Mouse (Mus musculus): ENCODE results near the gene Prkaa1. TPM values are rescaled to one million over a fixed set of nuclear protein-coding genes. Genes with fewer than 3 reads are reported as not detected.
"Not testable (repeated sequence)": the region's sequence is repeated elsewhere in the genome, so short reads cannot be mapped to it uniquely, and the experiment has no call there.

Gene Prkaa1
- polyA plus RNA-seq, 1 experiment from 2014 or later = 25.5 TPM

DNA sequence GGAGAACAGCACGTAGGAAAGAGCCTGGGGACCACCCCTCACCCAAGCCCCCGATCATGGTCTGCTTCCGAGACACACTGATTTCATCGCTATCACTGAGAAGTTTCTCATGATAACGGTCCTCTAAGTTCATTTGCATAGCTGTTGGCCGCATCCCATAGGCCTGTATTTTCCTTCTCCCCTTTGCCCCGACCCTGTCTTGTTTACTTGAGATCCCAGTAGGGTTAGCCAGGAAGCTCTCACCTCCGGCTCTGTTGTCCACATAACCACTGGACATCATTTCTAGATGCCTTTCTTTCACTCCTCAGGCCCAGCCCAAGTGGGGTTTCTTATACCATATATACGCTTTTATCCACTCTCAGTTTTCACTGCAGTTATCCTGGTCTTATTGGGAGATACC is 51.3 kb downstream of the Prkaa1 start:
- H3K27me3 ChIP-seq (ENCODE audit: control insufficient read depth, insufficient read depth, low read length) = no peaks in the 10 kb centered on the region
- 69% methylated on average over 9 of the region's 9 CpGs for WGBS (ENCODE audit: insufficient replicate concordance)
- H3K4me3 ChIP-seq (ENCODE audit: low read depth, low read length) = no peak overlapping the region
- no peaks in the 10 kb centered on the region for H3K9me3 ChIP-seq (replicated peaks; ENCODE audit: control insufficient read depth, low read length)
- 0 out of 2 replicates have a peak, but pooled peaks cover 4% of the 10 kb centered on the region for H3K36me3 ChIP-seq (ENCODE audit: control insufficient read depth, insufficient read depth, low read length)
- ATAC-seq (replicated peaks; ENCODE audit: insufficient number of reproducible peaks, low FRiP score, low TSS enrichment) = no peak
- peaks cover 23% of the 10 kb centered on the region for H3K4me1 ChIP-seq (ENCODE audit: control insufficient read depth, insufficient read depth, low read length)
- no peak overlapping the region for H3K27ac ChIP-seq (ENCODE audit: low read depth, low read length)
- no peak overlapping the region for H3K4me2 ChIP-seq
- H3K9ac ChIP-seq (ENCODE audit: low read depth, low read length) = no peak overlapping the region

DNA sequence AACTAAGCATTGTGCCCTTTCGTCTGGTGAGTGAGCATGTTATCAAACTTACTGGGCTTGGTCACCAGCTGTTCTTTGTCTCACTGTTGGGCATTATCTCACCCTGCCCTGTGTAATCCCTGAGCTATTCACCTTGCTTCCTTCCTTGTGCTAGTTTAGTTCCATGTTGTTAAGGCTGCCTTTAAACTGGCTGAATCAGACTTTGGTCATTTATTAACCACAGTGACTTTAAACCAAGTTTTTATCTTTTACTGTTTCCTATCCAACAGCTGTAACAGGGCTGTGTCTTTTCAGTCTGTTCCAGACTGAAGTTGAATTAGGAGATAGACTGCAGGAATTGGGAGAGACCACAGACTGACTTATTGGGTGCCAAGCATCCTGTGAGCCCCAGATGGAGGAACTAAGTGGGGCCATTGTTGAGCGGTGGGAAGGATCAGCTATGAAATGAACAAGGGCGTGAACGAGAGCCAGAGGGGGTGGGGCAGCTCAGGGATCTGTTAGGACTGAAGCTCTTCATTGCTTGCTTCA is 52.4 kb downstream of the Prkaa1 start:
- Histone ChIP-seq H3K4me1 (ENCODE audit: control insufficient read depth, insufficient read depth, low read length) (peaks cover 23% of the 10 kb centered on the region), H3K27ac (ENCODE audit: low read depth, low read length) (peak overlapping the region; percentile 41; the same call in 1 of the 2 replicates), H3K36me3 (ENCODE audit: control insufficient read depth, insufficient read depth, low read length) (0 out of 2 replicates have a peak, but pooled peaks cover 4% of the 10 kb centered on the region), H3K27me3 (ENCODE audit: control insufficient read depth, insufficient read depth, low read length) (no peaks in the 10 kb centered on the region), H3K4me3 (ENCODE audit: low read depth, low read length) (no peak overlapping the region), H3K9ac (ENCODE audit: low read depth, low read length) (no peak overlapping the region), H3K9me3 (replicated peaks; ENCODE audit: control insufficient read depth, low read length) (no peaks in the 10 kb centered on the region), H3K4me2 (no peak overlapping the region)
- WGBS (ENCODE audit: insufficient replicate concordance) = 52% methylated on average over 4 of the region's 4 CpGs
- ATAC-seq (replicated peaks; ENCODE audit: insufficient number of reproducible peaks, low FRiP score, low TSS enrichment) = no peak

GRCm38 (mm10) chr15:5196691-5197090 is 53.0 kb downstream of the Prkaa1 start:
- Histone ChIP-seq H3K4me1 (ENCODE audit: control insufficient read depth, insufficient read depth, low read length) (peaks cover 23% of the 10 kb centered on the region), H3K27me3 (ENCODE audit: control insufficient read depth, insufficient read depth, low read length) (no peaks in the 10 kb centered on the region), H3K36me3 (ENCODE audit: control insufficient read depth, insufficient read depth, low read length) (0 out of 2 replicates have a peak, but pooled peaks cover 3% of the 10 kb centered on the region), H3K9me3 (replicated peaks; ENCODE audit: control insufficient read depth, low read length) (no peaks in the 10 kb centered on the region), H3K4me2 (no peak overlapping the region), H3K27ac (ENCODE audit: low read depth, low read length) (peak overlapping the region; percentile 41; the same call in 1 of the 2 replicates), H3K9ac (ENCODE audit: low read depth, low read length) (no peak overlapping the region), H3K4me3 (ENCODE audit: low read depth, low read length) (no peak overlapping the region)
- 37% methylated on average over 4 of the region's 4 CpGs for WGBS (ENCODE audit: insufficient replicate concordance)
- ATAC-seq (replicated peaks; ENCODE audit: insufficient number of reproducible peaks, low FRiP score, low TSS enrichment) = no peak

GRCm38 (mm10) chr15:5205222-5205621 is 61.6 kb downstream of the Prkaa1 start:
- no peak for ATAC-seq (replicated peaks; ENCODE audit: insufficient number of reproducible peaks, low FRiP score, low TSS enrichment)
- Histone ChIP-seq H3K9ac (ENCODE audit: low read depth, low read length) (no peak overlapping the region), H3K4me1 (ENCODE audit: control insufficient read depth, insufficient read depth, low read length) (no peaks in the 10 kb centered on the region), H3K27me3 (ENCODE audit: control insufficient read depth, insufficient read depth, low read length) (no peaks in the 10 kb centered on the region), H3K27ac (ENCODE audit: low read depth, low read length) (no peak overlapping the region), H3K36me3 (ENCODE audit: control insufficient read depth, insufficient read depth, low read length) (no peaks in the 10 kb centered on the region), H3K4me2 (no peak overlapping the region), H3K4me3 (ENCODE audit: low read depth, low read length) (no peak overlapping the region), H3K9me3 (replicated peaks; ENCODE audit: control insufficient read depth, low read length) (no peaks in the 10 kb centered on the region)
- 87% methylated on average over 9 of the region's 9 CpGs for WGBS (ENCODE audit: insufficient replicate concordance)

DNA sequence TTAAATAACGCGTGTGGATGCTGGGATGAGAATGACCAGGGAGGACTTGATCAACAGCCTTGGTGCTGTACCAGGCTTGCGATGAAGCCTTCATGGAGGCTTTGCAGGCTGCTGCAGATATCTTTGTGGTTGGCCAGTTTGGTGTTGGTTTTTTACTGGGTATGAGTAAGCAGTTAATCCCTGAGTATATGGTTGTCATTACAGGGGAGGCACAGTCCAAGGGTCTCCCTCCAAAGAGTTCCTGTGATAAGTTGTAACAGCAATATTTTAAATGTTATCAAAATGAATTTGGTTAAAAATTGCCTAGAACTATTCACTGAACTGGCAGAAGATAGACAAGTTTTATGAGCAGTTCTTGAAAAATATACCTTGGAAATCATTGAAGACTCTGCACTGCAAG is 65.5 kb downstream of the Prkaa1 start:
- Histone ChIP-seq H3K4me3 (ENCODE audit: low read depth, low read length) (no peak overlapping the region), H3K9me3 (replicated peaks; ENCODE audit: control insufficient read depth, low read length) (no peaks in the 10 kb centered on the region), H3K4me2 (no peak overlapping the region), H3K9ac (ENCODE audit: low read depth, low read length) (no peak overlapping the region), H3K27me3 (ENCODE audit: control insufficient read depth, insufficient read depth, low read length) (no peaks in the 10 kb centered on the region), H3K36me3 (ENCODE audit: control insufficient read depth, insufficient read depth, low read length) (no peaks in the 10 kb centered on the region), H3K27ac (ENCODE audit: low read depth, low read length) (no peak overlapping the region), H3K4me1 (ENCODE audit: control insufficient read depth, insufficient read depth, low read length) (no peaks in the 10 kb centered on the region)
- 97% methylated on average over 3 of the region's 3 CpGs for WGBS (ENCODE audit: insufficient replicate concordance)
- ATAC-seq (replicated peaks; ENCODE audit: insufficient number of reproducible peaks, low FRiP score, low TSS enrichment) = no peak

GRCm38 (mm10) chr15:5220491-5220890 is 76.8 kb downstream of the Prkaa1 start:
- H3K4me2 ChIP-seq = no peak overlapping the region
- no peak for ATAC-seq (replicated peaks; ENCODE audit: insufficient number of reproducible peaks, low FRiP score, low TSS enrichment)
- H3K27ac ChIP-seq (ENCODE audit: low read depth, low read length) = no peak overlapping the region
- H3K27me3 ChIP-seq (ENCODE audit: control insufficient read depth, insufficient read depth, low read length) = no peaks in the 10 kb centered on the region
- no peaks in the 10 kb centered on the region; the same call in 1 of the 2 replicates for H3K36me3 ChIP-seq (ENCODE audit: control insufficient read depth, insufficient read depth, low read length)
- H3K9me3 ChIP-seq (replicated peaks; ENCODE audit: control insufficient read depth, low read length) = no peaks in the 10 kb centered on the region
- H3K4me1 ChIP-seq (ENCODE audit: control insufficient read depth, insufficient read depth, low read length) = no peaks in the 10 kb centered on the region
- H3K9ac ChIP-seq (ENCODE audit: low read depth, low read length) = no peak overlapping the region
- no peak overlapping the region for H3K4me3 ChIP-seq (ENCODE audit: low read depth, low read length)
- 86% methylated on average over 6 of the region's 6 CpGs for WGBS (ENCODE audit: insufficient replicate concordance)

DNA sequence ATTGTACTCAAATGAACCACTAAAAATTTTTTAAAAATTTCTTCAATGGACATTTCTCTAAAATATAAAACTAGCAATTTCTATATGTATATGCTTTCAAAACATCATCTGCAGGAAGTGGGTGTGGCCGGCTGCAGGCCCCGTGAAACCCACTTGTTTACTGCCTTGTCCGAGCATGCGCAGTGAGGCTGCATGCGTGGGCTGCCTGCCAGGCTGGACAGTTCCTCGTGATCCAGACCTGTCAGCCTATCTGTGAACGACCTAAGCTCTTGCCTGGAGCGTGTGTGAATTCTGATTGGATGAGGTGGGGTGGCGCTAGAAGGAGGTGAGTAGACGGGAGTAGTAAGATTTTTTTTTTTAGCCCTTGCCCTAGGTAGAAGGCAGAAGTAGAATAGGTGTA is 87.1 kb downstream of the Prkaa1 start:
- H3K9ac ChIP-seq (ENCODE audit: low read depth, low read length); H3K36me3 ChIP-seq (ENCODE audit: control insufficient read depth, insufficient read depth, low read length); H3K4me3 ChIP-seq (ENCODE audit: low read depth, low read length); H3K9me3 ChIP-seq (replicated peaks; ENCODE audit: control insufficient read depth, low read length); ATAC-seq (replicated peaks; ENCODE audit: insufficient number of reproducible peaks, low FRiP score, low TSS enrichment); H3K4me1 ChIP-seq (ENCODE audit: control insufficient read depth, insufficient read depth, low read length); H3K27me3 ChIP-seq (ENCODE audit: control insufficient read depth, insufficient read depth, low read length); H3K4me2 ChIP-seq; H3K27ac ChIP-seq (ENCODE audit: low read depth, low read length): not testable (repeated sequence)
- 79% methylated on average over 10 of the region's 10 CpGs for WGBS (ENCODE audit: insufficient replicate concordance)

Other genes starting within 250 kb of the Prkaa1 start
- gene Mroh2b, start 245.1 kb upstream of the Prkaa1 start, polyA plus RNA-seq (2014; fragmentation: Nextera tagmentation; extraction: Ambion mirVana) = not detected in 2 replicates
- gene C7, start 80.1 kb upstream of the Prkaa1 start, polyA plus RNA-seq (2014; fragmentation: Nextera tagmentation; extraction: Ambion mirVana) = 0.14 TPM in 1 of 2 replicates, not detected in the other
- gene Card6, start 35.3 kb upstream of the Prkaa1 start, polyA plus RNA-seq (2014; fragmentation: Nextera tagmentation; extraction: Ambion mirVana) = 2.5 TPM in 2 replicates
- gene Rpl37, start 27.2 kb upstream of the Prkaa1 start, polyA plus RNA-seq (2014; fragmentation: Nextera tagmentation; extraction: Ambion mirVana) = 433 and 532 TPM in 2 replicates
- gene Ttc33, start 41.7 kb downstream of the Prkaa1 start, polyA plus RNA-seq (2014; fragmentation: Nextera tagmentation; extraction: Ambion mirVana) = 35.0 and 37.5 TPM in 2 replicates
- gene Ptger4, start 100.3 kb downstream of the Prkaa1 start, polyA plus RNA-seq (2014; fragmentation: Nextera tagmentation; extraction: Ambion mirVana) = 1.6 and 1.8 TPM in 2 replicates